Mouse (Mus musculus): ENCODE results near the gene Mycbp2. TPM values are rescaled to one million over a fixed set of nuclear protein-coding genes. Genes with fewer than 3 reads are reported as not detected.

Gene Mycbp2
- polyA plus RNA-seq (2012; ENCODE audit: insufficient read depth, low replicate concordance) = 4.4 and 5.9 TPM in 2 replicates

- Histone ChIP-seq H3K9me3 (no peaks in the 10 kb centered on the region), H3K27me3 (replicated peaks) (no peaks in the 10 kb centered on the region), H3K4me1 (peaks cover 56% of the 10 kb centered on the region), H3K36me3 (replicated peaks; ENCODE audit: low read length) (no peaks in the 10 kb centered on the region), H3K4me3 (replicated peaks) (peak within 1 kb of the TSS; percentile 98)
- TF ChIP-seq GATA1 (IDR thresholded peaks at IDR 0.05; ENCODE audit: borderline replicate concordance, low read length) (no peak), FLI1 (IDR thresholded peaks at IDR 0.05; ENCODE audit: low read length) (no peak)
Measured at GRCm38 (mm10) chr14:103346729-103347505, at the start of gene Mycbp2. Mycbp2 (minus strand) TSS chr14:103346814.

- no peak overlapping the region for H3K4me3 ChIP-seq (replicated peaks)
- no peaks in the 10 kb centered on the region for H3K9me3 ChIP-seq
- no peaks in the 10 kb centered on the region for H3K4me1 ChIP-seq
- no peak for TF ChIP-seq GATA1 (IDR thresholded peaks at IDR 0.05; ENCODE audit: borderline replicate concordance, low read length)
- no peak for TF ChIP-seq FLI1 (IDR thresholded peaks at IDR 0.05; ENCODE audit: low read length)
- H3K27me3 ChIP-seq (replicated peaks) = no peaks in the 10 kb centered on the region
- H3K36me3 ChIP-seq (replicated peaks; ENCODE audit: low read length) = no peaks in the 10 kb centered on the region
Measured at GRCm38 (mm10) chr14:103392391-103392790, 45.8 kb upstream of the Mycbp2 start.

- Histone ChIP-seq H3K4me1 (no peaks in the 10 kb centered on the region), H3K27me3 (replicated peaks) (no peaks in the 10 kb centered on the region), H3K4me3 (replicated peaks) (no peak overlapping the region), H3K9me3 (no peaks in the 10 kb centered on the region), H3K36me3 (replicated peaks; ENCODE audit: low read length) (no peaks in the 10 kb centered on the region)
- TF ChIP-seq GATA1 (IDR thresholded peaks at IDR 0.05; ENCODE audit: borderline replicate concordance, low read length) (no peak), FLI1 (IDR thresholded peaks at IDR 0.05; ENCODE audit: low read length) (no peak)
Measured at GRCm38 (mm10) chr14:103387431-103387830, 40.8 kb upstream of the Mycbp2 start.

- no peaks in the 10 kb centered on the region for H3K36me3 ChIP-seq (replicated peaks; ENCODE audit: low read length)
- no peaks in the 10 kb centered on the region for H3K27me3 ChIP-seq (replicated peaks)
- no peak for TF ChIP-seq GATA1 (IDR thresholded peaks at IDR 0.05; ENCODE audit: borderline replicate concordance, low read length)
- no peak for TF ChIP-seq FLI1 (IDR thresholded peaks at IDR 0.05; ENCODE audit: low read length)
- H3K9me3 ChIP-seq = no peaks in the 10 kb centered on the region
- no peak overlapping the region for H3K4me3 ChIP-seq (replicated peaks)
- no peaks in the 10 kb centered on the region for H3K4me1 ChIP-seq
Measured at GRCm38 (mm10) chr14:103386871-103387270, 40.3 kb upstream of the Mycbp2 start.

GRCm38 (mm10) chr14:103385084-103385610 lies 38.5 kb upstream of the Mycbp2 start:
- no peaks in the 10 kb centered on the region for H3K36me3 ChIP-seq (replicated peaks; ENCODE audit: low read length)
- H3K4me3 ChIP-seq (replicated peaks) = no peak overlapping the region
- TF ChIP-seq FLI1 (IDR thresholded peaks at IDR 0.05; ENCODE audit: low read length) = no peak
- no peak for TF ChIP-seq GATA1 (IDR thresholded peaks at IDR 0.05; ENCODE audit: borderline replicate concordance, low read length)
- H3K27me3 ChIP-seq (replicated peaks) = no peaks in the 10 kb centered on the region
- no peaks in the 10 kb centered on the region for H3K4me1 ChIP-seq
- no peaks in the 10 kb centered on the region for H3K9me3 ChIP-seq

GRCm38 (mm10) chr14:103378703-103379102 lies 32.1 kb upstream of the Mycbp2 start:
- H3K4me1 ChIP-seq = no peaks in the 10 kb centered on the region
- no peak for TF ChIP-seq FLI1 (IDR thresholded peaks at IDR 0.05; ENCODE audit: low read length)
- H3K9me3 ChIP-seq = no peaks in the 10 kb centered on the region
- H3K4me3 ChIP-seq (replicated peaks) = no peak overlapping the region
- no peaks in the 10 kb centered on the region for H3K36me3 ChIP-seq (replicated peaks; ENCODE audit: low read length)
- no peaks in the 10 kb centered on the region for H3K27me3 ChIP-seq (replicated peaks)

- Histone ChIP-seq H3K9me3 (no peaks in the 10 kb centered on the region), H3K4me3 (replicated peaks) (no peak overlapping the region), H3K27me3 (replicated peaks) (no peaks in the 10 kb centered on the region), H3K4me1 (no peaks in the 10 kb centered on the region), H3K36me3 (replicated peaks; ENCODE audit: low read length) (no peaks in the 10 kb centered on the region)
- no peak for TF ChIP-seq GATA1 (IDR thresholded peaks at IDR 0.05; ENCODE audit: borderline replicate concordance, low read length)
- no peak for TF ChIP-seq FLI1 (IDR thresholded peaks at IDR 0.05; ENCODE audit: low read length)
Measured at GRCm38 (mm10) chr14:103376765-103377164, 30.2 kb upstream of the Mycbp2 start.

GRCm38 (mm10) chr14:103375523-103375922 lies 28.9 kb upstream of the Mycbp2 start:
- no peak for TF ChIP-seq GATA1 (IDR thresholded peaks at IDR 0.05; ENCODE audit: borderline replicate concordance, low read length)
- no peak for TF ChIP-seq FLI1 (IDR thresholded peaks at IDR 0.05; ENCODE audit: low read length)
- no peak overlapping the region for H3K4me3 ChIP-seq (replicated peaks)
- no peaks in the 10 kb centered on the region for H3K4me1 ChIP-seq
- H3K36me3 ChIP-seq (replicated peaks; ENCODE audit: low read length) = no peaks in the 10 kb centered on the region
- no peaks in the 10 kb centered on the region for H3K9me3 ChIP-seq
- no peaks in the 10 kb centered on the region for H3K27me3 ChIP-seq (replicated peaks)

- Histone ChIP-seq H3K27me3 (replicated peaks) (no peaks in the 10 kb centered on the region), H3K4me3 (replicated peaks) (no peak overlapping the region), H3K36me3 (replicated peaks; ENCODE audit: low read length) (no peaks in the 10 kb centered on the region), H3K4me1 (peaks cover 9% of the 10 kb centered on the region), H3K9me3 (peaks cover under 1% of the 10 kb centered on the region)
- no peak for TF ChIP-seq FLI1 (IDR thresholded peaks at IDR 0.05; ENCODE audit: low read length)
- no peak for TF ChIP-seq GATA1 (IDR thresholded peaks at IDR 0.05; ENCODE audit: borderline replicate concordance, low read length)
Measured at GRCm38 (mm10) chr14:103363199-103363598, 16.6 kb upstream of the Mycbp2 start.

GRCm38 (mm10) chr14:103356066-103356465 lies 9.5 kb upstream of the Mycbp2 start:
- no peak for TF ChIP-seq GATA1 (IDR thresholded peaks at IDR 0.05; ENCODE audit: borderline replicate concordance, low read length)
- no peak for TF ChIP-seq FLI1 (IDR thresholded peaks at IDR 0.05; ENCODE audit: low read length)
- H3K27me3 ChIP-seq (replicated peaks) = no peaks in the 10 kb centered on the region
- H3K36me3 ChIP-seq (replicated peaks; ENCODE audit: low read length) = peaks cover 3% of the 10 kb centered on the region
- no peaks in the 10 kb centered on the region for H3K9me3 ChIP-seq
- peaks cover 10% of the 10 kb centered on the region; the same call in 1 of the 2 replicates for H3K4me1 ChIP-seq
- no peak overlapping the region for H3K4me3 ChIP-seq (replicated peaks)

Measured in megakaryocyte, embryonic 14.5 days (primary cell).